Mouse (Mus musculus): ENCODE measurements around the gene Syngr1. TPM values are rescaled to one million over a fixed set of nuclear protein-coding genes. Genes with fewer than 3 reads are reported as not detected.

Gene Syngr1
- polyA plus RNA-seq, 1 experiment: 113 TPM

GRCm38 (mm10) chr15:80134450-80134847 lies 43.3 kb downstream of the Syngr1 start:
- H3K4me3 ChIP-seq (replicated peaks): peak overlapping the region; percentile 97
- H3K27me3 ChIP-seq (replicated peaks): no peaks in the 10 kb centered on the region
- peaks cover 41% of the 10 kb centered on the region for H3K36me3 ChIP-seq (replicated peaks; ENCODE audit: low read length)
- TF ChIP-seq GATA1 (IDR thresholded peaks at IDR 0.05; ENCODE audit: borderline replicate concordance, low read length): no peak
- no peak for TF ChIP-seq FLI1 (IDR thresholded peaks at IDR 0.05; ENCODE audit: low read length)
- peaks cover 89% of the 10 kb centered on the region for H3K4me1 ChIP-seq
- no peaks in the 10 kb centered on the region for H3K9me3 ChIP-seq

- peaks cover 85% of the 10 kb centered on the region for H3K4me1 ChIP-seq
- H3K27me3 ChIP-seq (replicated peaks): no peaks in the 10 kb centered on the region
- no peaks in the 10 kb centered on the region for H3K9me3 ChIP-seq
- TF ChIP-seq GATA1 (IDR thresholded peaks at IDR 0.05; ENCODE audit: borderline replicate concordance, low read length): no peak
- no peak for TF ChIP-seq FLI1 (IDR thresholded peaks at IDR 0.05; ENCODE audit: low read length)
- H3K36me3 ChIP-seq (replicated peaks; ENCODE audit: low read length): peaks cover 46% of the 10 kb centered on the region
- H3K4me3 ChIP-seq (replicated peaks): no peak overlapping the region
Observed at GRCm38 (mm10) chr15:80135499-80135898, 44.4 kb downstream of the Syngr1 start.

GRCm38 (mm10) chr15:80136645-80137044 lies 45.5 kb downstream of the Syngr1 start:
- Histone ChIP-seq H3K4me3 (replicated peaks) (peak overlapping the region; percentile 71), H3K36me3 (replicated peaks; ENCODE audit: low read length) (peaks cover 57% of the 10 kb centered on the region), H3K9me3 (no peaks in the 10 kb centered on the region), H3K27me3 (replicated peaks) (no peaks in the 10 kb centered on the region), H3K4me1 (peaks cover 79% of the 10 kb centered on the region)
- TF ChIP-seq FLI1 (IDR thresholded peaks at IDR 0.05; ENCODE audit: low read length): no peak
- no peak for TF ChIP-seq GATA1 (IDR thresholded peaks at IDR 0.05; ENCODE audit: borderline replicate concordance, low read length)

GRCm38 (mm10) chr15:80137945-80138791 lies 47.0 kb downstream of the Syngr1 start:
- Histone ChIP-seq H3K4me3 (replicated peaks) (no peak overlapping the region), H3K9me3 (no peaks in the 10 kb centered on the region), H3K27me3 (replicated peaks) (no peaks in the 10 kb centered on the region), H3K4me1 (peaks cover 70% of the 10 kb centered on the region), H3K36me3 (replicated peaks; ENCODE audit: low read length) (peaks cover 73% of the 10 kb centered on the region)
- TF ChIP-seq GATA1 (IDR thresholded peaks at IDR 0.05; ENCODE audit: borderline replicate concordance, low read length) (no peak), FLI1 (IDR thresholded peaks at IDR 0.05; ENCODE audit: low read length) (no peak)

GRCm38 (mm10) chr15:80140302-80140701 lies 49.2 kb downstream of the Syngr1 start:
- no peaks in the 10 kb centered on the region for H3K9me3 ChIP-seq
- no peak for TF ChIP-seq FLI1 (IDR thresholded peaks at IDR 0.05; ENCODE audit: low read length)
- TF ChIP-seq GATA1 (IDR thresholded peaks at IDR 0.05; ENCODE audit: borderline replicate concordance, low read length): no peak
- H3K4me3 ChIP-seq (replicated peaks): no peak overlapping the region
- peaks cover 55% of the 10 kb centered on the region for H3K4me1 ChIP-seq
- H3K27me3 ChIP-seq (replicated peaks): no peaks in the 10 kb centered on the region
- peaks cover 94% of the 10 kb centered on the region for H3K36me3 ChIP-seq (replicated peaks; ENCODE audit: low read length)

- H3K9me3 ChIP-seq: no peaks in the 10 kb centered on the region
- H3K4me1 ChIP-seq: peaks cover 52% of the 10 kb centered on the region
- no peaks in the 10 kb centered on the region for H3K27me3 ChIP-seq (replicated peaks)
- no peak for TF ChIP-seq FLI1 (IDR thresholded peaks at IDR 0.05; ENCODE audit: low read length)
- TF ChIP-seq GATA1 (IDR thresholded peaks at IDR 0.05; ENCODE audit: borderline replicate concordance, low read length): no peak
- no peak overlapping the region for H3K4me3 ChIP-seq (replicated peaks)
- H3K36me3 ChIP-seq (replicated peaks; ENCODE audit: low read length): peaks cover 97% of the 10 kb centered on the region
Observed at GRCm38 (mm10) chr15:80140878-80141277, 49.7 kb downstream of the Syngr1 start.

GRCm38 (mm10) chr15:80142130-80142529 lies 51.0 kb downstream of the Syngr1 start:
- H3K36me3 ChIP-seq (replicated peaks; ENCODE audit: low read length): peaks cover 94% of the 10 kb centered on the region
- no peaks in the 10 kb centered on the region for H3K9me3 ChIP-seq
- no peak overlapping the region for H3K4me3 ChIP-seq (replicated peaks)
- no peak for TF ChIP-seq GATA1 (IDR thresholded peaks at IDR 0.05; ENCODE audit: borderline replicate concordance, low read length)
- H3K4me1 ChIP-seq: peaks cover 48% of the 10 kb centered on the region
- no peaks in the 10 kb centered on the region for H3K27me3 ChIP-seq (replicated peaks)

- Histone ChIP-seq H3K36me3 (replicated peaks; ENCODE audit: low read length) (peaks cover 96% of the 10 kb centered on the region), H3K4me3 (replicated peaks) (no peak overlapping the region), H3K4me1 (peaks cover 44% of the 10 kb centered on the region), H3K9me3 (no peaks in the 10 kb centered on the region), H3K27me3 (replicated peaks) (no peaks in the 10 kb centered on the region)
- no peak for TF ChIP-seq FLI1 (IDR thresholded peaks at IDR 0.05; ENCODE audit: low read length)
Observed at GRCm38 (mm10) chr15:80143760-80144159, 52.6 kb downstream of the Syngr1 start.

GRCm38 (mm10) chr15:80145397-80145796 lies 54.3 kb downstream of the Syngr1 start:
- H3K9me3 ChIP-seq: no peaks in the 10 kb centered on the region
- peaks cover 97% of the 10 kb centered on the region for H3K36me3 ChIP-seq (replicated peaks; ENCODE audit: low read length)
- peaks cover 46% of the 10 kb centered on the region for H3K4me1 ChIP-seq
- no peak overlapping the region for H3K4me3 ChIP-seq (replicated peaks)
- no peak for TF ChIP-seq FLI1 (IDR thresholded peaks at IDR 0.05; ENCODE audit: low read length)
- no peak for TF ChIP-seq GATA1 (IDR thresholded peaks at IDR 0.05; ENCODE audit: borderline replicate concordance, low read length)
- H3K27me3 ChIP-seq (replicated peaks): no peaks in the 10 kb centered on the region

GRCm38 (mm10) chr15:80146153-80146552 lies 55.0 kb downstream of the Syngr1 start:
- no peak for TF ChIP-seq GATA1 (IDR thresholded peaks at IDR 0.05; ENCODE audit: borderline replicate concordance, low read length)
- Histone ChIP-seq H3K27me3 (replicated peaks) (no peaks in the 10 kb centered on the region), H3K9me3 (no peaks in the 10 kb centered on the region), H3K4me3 (replicated peaks) (no peak overlapping the region), H3K36me3 (replicated peaks; ENCODE audit: low read length) (peaks cover 97% of the 10 kb centered on the region), H3K4me1 (peaks cover 44% of the 10 kb centered on the region)

Data from megakaryocyte, embryonic 14.5 days (primary cell).